Mouse (Mus musculus): ENCODE data around the gene Gart. TPM values are rescaled to one million over a fixed set of nuclear protein-coding genes. Genes with fewer than 3 reads are reported as not detected.
A peak's percentile ranks its signal among the peaks of the same experiment; 100 is the strongest.

Gene Gart
- polyA plus RNA-seq (2012; rRNA removed) = 22.5 and 24.1 TPM in 2 replicates

GRCm38 (mm10) chr16:91646681-91647419 lies at the start of gene Gart:
TSS of gene Gart (minus strand) at chr16:91646952.
- TF ChIP-seq CTCF (IDR thresholded peaks at IDR 0.05; ENCODE audit: control insufficient read depth, insufficient read depth, insufficient replicate concordance, low read depth, low read length) (no peak), POLR2A (IDR thresholded peaks at IDR 0.05; ENCODE audit: control insufficient read depth, low read depth, low read length) (peak; percentile 90)
- H3K36me3 ChIP-seq (ENCODE audit: control insufficient read depth, insufficient read depth, low read length) = peaks cover under 1% of the 10 kb centered on the region
- peaks cover 5% of the 10 kb centered on the region for H3K4me1 ChIP-seq (ENCODE audit: control insufficient read depth, insufficient read depth, low read length)
- no peaks in the 10 kb centered on the region for H3K27me3 ChIP-seq (ENCODE audit: control insufficient read depth, insufficient read depth, low read length)
- H3K27ac ChIP-seq (ENCODE audit: control insufficient read depth, insufficient read depth, low read depth, low read length) = peak within 1 kb of the TSS; percentile 95
- H3K4me3 ChIP-seq (ENCODE audit: control insufficient read depth, low read depth, low read length) = peak within 1 kb of the TSS; percentile 91

- Histone ChIP-seq H3K4me1 (ENCODE audit: control insufficient read depth, insufficient read depth, low read length) (no peaks in the 10 kb centered on the region), H3K4me3 (ENCODE audit: control insufficient read depth, low read depth, low read length) (no peak overlapping the region), H3K27me3 (ENCODE audit: control insufficient read depth, insufficient read depth, low read length) (no peaks in the 10 kb centered on the region), H3K27ac (ENCODE audit: control insufficient read depth, insufficient read depth, low read depth, low read length) (no peak overlapping the region), H3K36me3 (ENCODE audit: control insufficient read depth, insufficient read depth, low read length) (peaks cover 3% of the 10 kb centered on the region)
- TF ChIP-seq POLR2A (IDR thresholded peaks at IDR 0.05; ENCODE audit: control insufficient read depth, low read depth, low read length) (no peak), CTCF (IDR thresholded peaks at IDR 0.05; ENCODE audit: control insufficient read depth, insufficient read depth, insufficient replicate concordance, low read depth, low read length) (no peak)
Measured at GRCm38 (mm10) chr16:91695108-91695755, 48.5 kb upstream of the Gart start.

GRCm38 (mm10) chr16:91694455-91695084 lies 47.8 kb upstream of the Gart start:
- TF ChIP-seq POLR2A (IDR thresholded peaks at IDR 0.05; ENCODE audit: control insufficient read depth, low read depth, low read length) (no peak), CTCF (IDR thresholded peaks at IDR 0.05; ENCODE audit: control insufficient read depth, insufficient read depth, insufficient replicate concordance, low read depth, low read length) (peak; percentile 74; the same call in 1 of the 2 replicates)
- no peak overlapping the region for H3K4me3 ChIP-seq (ENCODE audit: control insufficient read depth, low read depth, low read length)
- no peak overlapping the region for H3K27ac ChIP-seq (ENCODE audit: control insufficient read depth, insufficient read depth, low read depth, low read length)
- H3K4me1 ChIP-seq (ENCODE audit: control insufficient read depth, insufficient read depth, low read length) = no peaks in the 10 kb centered on the region; the same call in 1 of the 2 replicates
- H3K27me3 ChIP-seq (ENCODE audit: control insufficient read depth, insufficient read depth, low read length) = no peaks in the 10 kb centered on the region
- H3K36me3 ChIP-seq (ENCODE audit: control insufficient read depth, insufficient read depth, low read length) = peaks cover 3% of the 10 kb centered on the region

GRCm38 (mm10) chr16:91689791-91690190 lies 43.0 kb upstream of the Gart start:
- Histone ChIP-seq H3K27me3 (ENCODE audit: control insufficient read depth, insufficient read depth, low read length) (no peaks in the 10 kb centered on the region), H3K36me3 (ENCODE audit: control insufficient read depth, insufficient read depth, low read length) (no peaks in the 10 kb centered on the region), H3K4me1 (ENCODE audit: control insufficient read depth, insufficient read depth, low read length) (no peaks in the 10 kb centered on the region; the same call in 1 of the 2 replicates), H3K27ac (ENCODE audit: control insufficient read depth, insufficient read depth, low read depth, low read length) (no peak overlapping the region), H3K4me3 (ENCODE audit: control insufficient read depth, low read depth, low read length) (peak overlapping the region; percentile 50)
- TF ChIP-seq CTCF (IDR thresholded peaks at IDR 0.05; ENCODE audit: control insufficient read depth, insufficient read depth, insufficient replicate concordance, low read depth, low read length) = no peak
- no peak for TF ChIP-seq POLR2A (IDR thresholded peaks at IDR 0.05; ENCODE audit: control insufficient read depth, low read depth, low read length)

GRCm38 (mm10) chr16:91688619-91689334 lies 42.0 kb upstream of the Gart start, which contains the start of gene Donson:
TSS of gene Donson (minus strand) at chr16:91688770.
- Histone ChIP-seq H3K27ac (ENCODE audit: control insufficient read depth, insufficient read depth, low read depth, low read length) (peak within 1 kb of the TSS; percentile 73), H3K27me3 (ENCODE audit: control insufficient read depth, insufficient read depth, low read length) (no peaks in the 10 kb centered on the region), H3K4me1 (ENCODE audit: control insufficient read depth, insufficient read depth, low read length) (no peaks in the 10 kb centered on the region; the same call in 1 of the 2 replicates), H3K4me3 (ENCODE audit: control insufficient read depth, low read depth, low read length) (peak within 1 kb of the TSS; percentile 94), H3K36me3 (ENCODE audit: control insufficient read depth, insufficient read depth, low read length) (no peaks in the 10 kb centered on the region)
- peak; percentile 87 for TF ChIP-seq POLR2A (IDR thresholded peaks at IDR 0.05; ENCODE audit: control insufficient read depth, low read depth, low read length)
- no peak for TF ChIP-seq CTCF (IDR thresholded peaks at IDR 0.05; ENCODE audit: control insufficient read depth, insufficient read depth, insufficient replicate concordance, low read depth, low read length)

GRCm38 (mm10) chr16:91688023-91688618 lies 41.4 kb upstream of the Gart start:
- Histone ChIP-seq H3K27ac (ENCODE audit: control insufficient read depth, insufficient read depth, low read depth, low read length) (peak overlapping the region; percentile 73), H3K4me1 (ENCODE audit: control insufficient read depth, insufficient read depth, low read length) (no peaks in the 10 kb centered on the region; the same call in 1 of the 2 replicates), H3K4me3 (ENCODE audit: control insufficient read depth, low read depth, low read length) (peak overlapping the region; percentile 94), H3K27me3 (ENCODE audit: control insufficient read depth, insufficient read depth, low read length) (no peaks in the 10 kb centered on the region), H3K36me3 (ENCODE audit: control insufficient read depth, insufficient read depth, low read length) (no peaks in the 10 kb centered on the region)
- no peak for TF ChIP-seq POLR2A (IDR thresholded peaks at IDR 0.05; ENCODE audit: control insufficient read depth, low read depth, low read length)
- no peak for TF ChIP-seq CTCF (IDR thresholded peaks at IDR 0.05; ENCODE audit: control insufficient read depth, insufficient read depth, insufficient replicate concordance, low read depth, low read length)

Measured in testis, adult 2 months (tissue).